Mouse (Mus musculus) left cerebral cortex, postnatal 10 days (tissue): ENCODE data around the gene Khdc1b. TPM values are rescaled to one million over a fixed set of nuclear protein-coding genes. Genes with fewer than 3 reads are reported as not detected.

Experiments
- total RNA-seq, 2 experiments: library from RNA; stranded (reverse); gene quantifications; 2 replicates each; pipeline ENCODE4 v1.2.3; 2021

Gene Khdc1b
- total RNA-seq, 2 experiments from 2014 or later: not detected

Other genes with a start within 250 kb of the Khdc1b start
- 10 to 100 TPM; 22.9 to 23.1 TPM for gene Tmem14a, start 165.0 kb upstream of the Khdc1b start, total RNA-seq
- under 1 TPM; 0.61 to 0.71 TPM for gene Gsta3, start 143.0 kb upstream of the Khdc1b start, total RNA-seq
- not detected for gene Khdc1a, start 33.9 kb upstream of the Khdc1b start, total RNA-seq
- gene Khdc1c, start 15.2 kb upstream of the Khdc1b start, total RNA-seq: not detected